Comparison of ENCODE assay signal across 11 mouse cellular contexts in genomic region chr7:44653773-44654172, GRCm38 (mm10). TPM values are rescaled to one million over a fixed set of nuclear protein-coding genes. Genes with fewer than 3 reads are reported as not detected.
DNase-seq lines count a peak whose midpoint lies in the region; ATAC-seq and TF ChIP-seq lines count a peak whose summit lies in the region.
"Had no signal": no experiment of that assay in that cellular context is flagged by ENCODE, and none has a peak within 500 bp of the region (broad histone marks: within the 10 kb centered on the region; RNA-seq: fewer than 3 reads in every experiment).

No protein-coding gene starts in this region.

- no peaks in the 10 kb centered on the region for H3K4me1 ChIP-seq in hindbrain, postnatal 0 days (ENCODE audit: insufficient read depth, low read length)
- H3K4me1 ChIP-seq in hindbrain, embryonic 12.5 days = no peaks in the 10 kb centered on the region
- peaks cover 21% of the 10 kb centered on the region for H3K4me1 ChIP-seq in E14TG2a.4 (replicated peaks; ENCODE audit: low read depth, low read length)
- H3K4me1 ChIP-seq: limb, embryonic 13.5 days; neural tube, embryonic 12.5 days had no signal

- no peak overlapping the region for H3K9ac ChIP-seq in hindbrain, postnatal 0 days (replicated peaks; ENCODE audit: low read length)
- no peak overlapping the region for H3K9ac ChIP-seq in hindbrain, embryonic 12.5 days
- H3K9ac ChIP-seq: limb, embryonic 13.5 days; neural tube, embryonic 12.5 days had no signal

- H3K9me3 ChIP-seq in hindbrain, postnatal 0 days (ENCODE audit: low read length) = no peaks in the 10 kb centered on the region
- no peaks in the 10 kb centered on the region for H3K9me3 ChIP-seq in hindbrain, embryonic 12.5 days (replicated peaks)
- H3K9me3 ChIP-seq in E14TG2a.4 (ENCODE audit: low read length) = no peaks in the 10 kb centered on the region
- H3K9me3 ChIP-seq: limb, embryonic 13.5 days; neural tube, embryonic 12.5 days had no signal

- TF ChIP-seq CTCF in hindbrain, postnatal 0 days (IDR thresholded peaks at IDR 0.05; ENCODE audit: low read depth) = peak; percentile 46
- peak; percentile 71 for TF ChIP-seq CTCF in E14TG2a.4 (conservative IDR thresholded peaks at IDR 0.05; ENCODE audit: low read length)

- DNase-seq in hindbrain, postnatal 0 days (ENCODE audit: low spot score) = no peak
- DNase-seq in NIH3T3 (ENCODE audit: low read depth) = peak; percentile 35
- DNase-seq in lung, postnatal 10 days = peak; percentile 37
- DNase-seq in right cerebral cortex, adult 2 months (ENCODE audit: low spot score in 2 of 2) = no peak
- no peak for DNase-seq in left cerebral cortex, adult 11 months (ENCODE audit: low spot score)

- H3K27ac ChIP-seq in hindbrain, postnatal 0 days = no peak overlapping the region
- H3K27ac ChIP-seq in hindbrain, embryonic 12.5 days = no peak overlapping the region
- H3K27ac ChIP-seq: limb, embryonic 13.5 days; neural tube, embryonic 12.5 days had no signal

- no peak overlapping the region for H3K4me2 ChIP-seq in hindbrain, postnatal 0 days (ENCODE audit: low read depth, low read length)
- H3K4me2 ChIP-seq in hindbrain, embryonic 12.5 days (replicated peaks) = no peak overlapping the region
- H3K4me2 ChIP-seq: limb, embryonic 13.5 days; neural tube, embryonic 12.5 days had no signal

- H3K4me3 ChIP-seq in hindbrain, postnatal 0 days (ENCODE audit: low read length) = no peak overlapping the region
- no peak overlapping the region for H3K4me3 ChIP-seq in hindbrain, embryonic 12.5 days
- H3K4me3 ChIP-seq in E14TG2a.4 (replicated peaks; ENCODE audit: low read length) = no peak overlapping the region
- H3K4me3 ChIP-seq: limb, embryonic 13.5 days; neural tube, embryonic 12.5 days had no signal

- no peak for ATAC-seq in hindbrain, postnatal 0 days
- no peak for ATAC-seq in hindbrain, embryonic 12.5 days (ENCODE audit: low FRiP score)

- H3K27me3 ChIP-seq in hindbrain, postnatal 0 days (ENCODE audit: insufficient read depth, low read length) = no peaks in the 10 kb centered on the region
- H3K27me3 ChIP-seq in hindbrain, embryonic 12.5 days = 0 out of 2 replicates have a peak, but pooled peaks cover 7% of the 10 kb centered on the region
- H3K27me3 ChIP-seq in E14TG2a.4 (ENCODE audit: insufficient read depth, low read length) = 0 out of 2 replicates have a peak, but pooled peaks cover 2% of the 10 kb centered on the region
- H3K27me3 ChIP-seq: limb, embryonic 13.5 days had no signal

- 55% methylated on average over 8 of the region's 8 CpGs for WGBS in hindbrain, postnatal 0 days
- 50% methylated on average over 8 of the region's 8 CpGs for WGBS in hindbrain, embryonic 12.5 days

- H3K36me3 ChIP-seq in hindbrain, postnatal 0 days (ENCODE audit: insufficient read depth, low read length) = no peaks in the 10 kb centered on the region
- H3K36me3 ChIP-seq in hindbrain, embryonic 12.5 days = no peaks in the 10 kb centered on the region
- no peaks in the 10 kb centered on the region for H3K36me3 ChIP-seq in E14TG2a.4 (ENCODE audit: insufficient read depth, low read length)
- H3K36me3 ChIP-seq: limb, embryonic 13.5 days; neural tube, embryonic 12.5 days had no signal

RNA-seq across cellular contexts. Expression of gene Myh14, which starts 16.9 kb away (rescaled TPM):
- 9.7 and 10.9 TPM in 2 replicates for total RNA-seq in hindbrain, postnatal 0 days (2014; rRNA removed)
- polyA plus RNA-seq in hindbrain, postnatal 0 days (2015; fragmentation: Nextera tagmentation; extraction: Ambion mirVana) = 9.3 and 10.6 TPM in 2 replicates
- polyA plus RNA-seq in hindbrain, embryonic 12.5 days (2016; fragmentation: Nextera tagmentation; extraction: Ambion mirVana) = 3.9 and 4.3 TPM in 2 replicates

RNA-seq across cellular contexts. Expression of gene Izumo2, which starts 54.8 kb away (rescaled TPM):
- not detected in 2 replicates for total RNA-seq in hindbrain, postnatal 0 days (2014; rRNA removed)
- polyA plus RNA-seq in hindbrain, postnatal 0 days (2015; fragmentation: Nextera tagmentation; extraction: Ambion mirVana) = not detected in 2 replicates
- not detected in 2 replicates for polyA plus RNA-seq in hindbrain, embryonic 12.5 days (2016; fragmentation: Nextera tagmentation; extraction: Ambion mirVana)
- total RNA-seq: heart, postnatal 10 days had no signal
- polyA plus RNA-seq: embryonic facial prominence, embryonic 14.5 days; limb, embryonic 13.5 days; neural tube, embryonic 12.5 days had no signal

Comparison
In these comparisons a context has a peak if more than half of its experiments do, and no peak if none do; other contexts are left out.
1. DNase-seq: peak in NIH3T3 (single experiment) and lung, postnatal 10 days (single experiment); none in hindbrain, postnatal 0 days (single experiment), right cerebral cortex, adult 2 months (0 of 2) and left cerebral cortex, adult 11 months (single experiment).